Mouse (Mus musculus) left cerebral cortex, postnatal 25 days (tissue): ENCODE results near the gene Pnpla7. TPM values are rescaled to one million over a fixed set of nuclear protein-coding genes. Genes with fewer than 3 reads are reported as not detected.

Experiments used
- DNase-seq, 2 experiments: peaks; one replicate each; pipeline ENCODE4 v3.0.0; 2022; ENCODE audit warnings: low spot score in 2 of 2, mixed read lengths in 1 of 2
- intact Hi-C: fragments of 180-260 bp; cut with DNase I; formaldehyde crosslinking; loops from one replicate; pipeline ENCODE4 v1.15.1; 2025
- total RNA-seq, 2 experiments: library from RNA; stranded (reverse); gene quantifications; 2 replicates each; pipeline ENCODE4 v1.2.3; 2021

Gene Pnpla7
- total RNA-seq, 2 experiments from 2014 or later: 14.6 to 17.5 TPM

- intact Hi-C loops: no loop called here
- no peak for DNase-seq
Measured at GRCm38 (mm10) chr2:25055409-25056155, 79.7 kb downstream of the Pnpla7 start.

GRCm38 (mm10) chr2:25058926-25059325, 83.1 kb downstream of the Pnpla7 start:
- no peak for DNase-seq
- intact Hi-C loops: no loop called here

GRCm38 (mm10) chr2:25063523-25063922, 87.7 kb downstream of the Pnpla7 start:
- intact Hi-C loops: no loop called here
- DNase-seq: no peak

GRCm38 (mm10) chr2:25064285-25064684, 88.5 kb downstream of the Pnpla7 start:
- intact Hi-C loops: no loop called here
- DNase-seq: no peak

GRCm38 (mm10) chr2:25065537-25065936, 89.7 kb downstream of the Pnpla7 start:
- intact Hi-C loops: no loop called here
- no peak for DNase-seq

GRCm38 (mm10) chr2:25066552-25066951, 90.7 kb downstream of the Pnpla7 start:
- intact Hi-C loops: no loop called here
- no peak for DNase-seq

- intact Hi-C loops: no loop called here
- DNase-seq: no peak
Measured at GRCm38 (mm10) chr2:25069537-25069936, 93.7 kb downstream of the Pnpla7 start.

GRCm38 (mm10) chr2:25072398-25072797, 96.6 kb downstream of the Pnpla7 start:
- no peak for DNase-seq
- intact Hi-C loops: no loop called here

GRCm38 (mm10) chr2:25075506-25075905, 99.7 kb downstream of the Pnpla7 start:
- intact Hi-C loops: no loop called here
- DNase-seq: no peak

- no peak for DNase-seq
- intact Hi-C loops: no loop called here
Measured at GRCm38 (mm10) chr2:25078967-25079366, 103.1 kb downstream of the Pnpla7 start.

- DNase-seq: no peak
- intact Hi-C loops: no loop called here
Measured at GRCm38 (mm10) chr2:25080076-25080475, 104.2 kb downstream of the Pnpla7 start, which contains the start of gene Entpd8. Gene Entpd8, plus strand, starts transcription at chr2:25080304.

- no peak for DNase-seq
- intact Hi-C loops: no loop called here
Measured at GRCm38 (mm10) chr2:25083697-25084096, 107.9 kb downstream of the Pnpla7 start.

GRCm38 (mm10) chr2:25085571-25085970, 109.7 kb downstream of the Pnpla7 start:
- DNase-seq: no peak
- intact Hi-C loops: no loop called here

GRCm38 (mm10) chr2:25087842-25088241, 112.0 kb downstream of the Pnpla7 start:
- intact Hi-C loops: no loop called here
- no peak for DNase-seq

- intact Hi-C loops: no loop called here
Measured at GRCm38 (mm10) chr2:25088636-25089035, 112.8 kb downstream of the Pnpla7 start.

GRCm38 (mm10) chr2:25094785-25095108, 118.9 kb downstream of the Pnpla7 start:
- no peak for DNase-seq
- intact Hi-C loops: loop anchor here (5.0 kb wide), 2 partner anchors 48 to 63 kb away; no protein-coding TSS in a partner anchor

More at GRCm38 (mm10) chr2:25088636-25089035, 112.8 kb downstream of the Pnpla7 start:
- DNase-seq: no peak

GRCm38 (mm10) chr2:25095109-25095850, 119.4 kb downstream of the Pnpla7 start, which contains the start of gene Noxa1:
Gene Noxa1, minus strand, starts transcription at chr2:25095149.
- intact Hi-C loops: loop anchor here (5.0 kb wide), 2 partner anchors 47 to 62 kb away; no protein-coding TSS in a partner anchor
- DNase-seq: no peak

GRCm38 (mm10) chr2:25098005-25098615, 122.3 kb downstream of the Pnpla7 start:
- peak; percentile 8 to 18 for DNase-seq
- intact Hi-C loops: loop anchor here (2.0 to 5.0 kb wide), 3 partner anchors 44 to 87 kb away; no protein-coding TSS in a partner anchor

GRCm38 (mm10) chr2:25098956-25099355, 123.1 kb downstream of the Pnpla7 start:
- intact Hi-C loops: loop anchor here (2.0 to 5.0 kb wide), 3 partner anchors 43 to 86 kb away; no protein-coding TSS in a partner anchor

GRCm38 (mm10) chr2:25099703-25100102, 123.9 kb downstream of the Pnpla7 start:
- DNase-seq: no peak
- intact Hi-C loops: loop anchor here (2.0 to 5.0 kb wide), 3 partner anchors 43 to 85 kb away; no protein-coding TSS in a partner anchor

More at GRCm38 (mm10) chr2:25098956-25099355, 123.1 kb downstream of the Pnpla7 start:
- DNase-seq: peak; percentile 12 to 20
